Mouse (Mus musculus): ENCODE measurements around the gene Acp5.
"Not testable (repeated sequence)": the region's sequence is repeated elsewhere in the genome, so short reads cannot be mapped to it uniquely, and the experiment has no call there.

Acp5 gene

DNA sequence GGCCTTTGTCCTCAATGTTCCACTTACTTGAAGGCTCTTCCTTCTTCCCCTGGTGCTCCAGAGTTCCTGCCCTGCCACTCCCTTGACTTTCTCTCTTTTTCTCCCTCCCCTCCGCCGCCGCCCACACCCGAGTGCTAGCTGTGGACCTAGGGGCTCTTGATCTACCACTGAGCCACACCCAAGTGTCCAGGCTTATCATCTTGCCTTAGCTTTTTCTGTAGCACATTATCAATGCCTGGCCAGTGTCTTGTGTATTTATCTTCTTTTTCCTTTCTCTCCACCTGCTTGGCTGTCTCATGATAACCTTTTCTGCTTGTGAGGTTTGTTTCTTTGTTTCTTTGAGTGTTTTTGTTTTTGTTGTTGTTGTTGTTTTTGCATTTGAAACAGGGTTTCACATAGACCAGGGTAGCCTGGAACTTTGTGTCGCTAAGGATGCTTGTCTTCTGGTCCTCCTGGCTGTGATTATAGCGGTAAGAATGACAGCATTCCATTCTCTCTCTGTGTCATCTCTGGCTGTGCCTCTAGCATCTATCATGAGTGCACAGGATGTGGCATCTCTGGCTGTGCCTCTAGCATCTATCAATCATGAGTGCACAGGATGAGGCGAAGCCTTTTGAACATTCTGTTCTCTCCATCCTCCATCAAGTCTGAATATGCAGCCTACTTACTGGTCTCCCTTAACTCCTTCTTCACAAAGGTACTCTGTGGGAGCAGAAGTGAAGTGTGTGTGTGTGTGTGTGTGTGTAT is at the start of gene Acp5:
Gene Acp5 (minus strand): TSS at position 68 of the 747 bp plus-strand sequence.
- no peak for DNase-seq

DNA sequence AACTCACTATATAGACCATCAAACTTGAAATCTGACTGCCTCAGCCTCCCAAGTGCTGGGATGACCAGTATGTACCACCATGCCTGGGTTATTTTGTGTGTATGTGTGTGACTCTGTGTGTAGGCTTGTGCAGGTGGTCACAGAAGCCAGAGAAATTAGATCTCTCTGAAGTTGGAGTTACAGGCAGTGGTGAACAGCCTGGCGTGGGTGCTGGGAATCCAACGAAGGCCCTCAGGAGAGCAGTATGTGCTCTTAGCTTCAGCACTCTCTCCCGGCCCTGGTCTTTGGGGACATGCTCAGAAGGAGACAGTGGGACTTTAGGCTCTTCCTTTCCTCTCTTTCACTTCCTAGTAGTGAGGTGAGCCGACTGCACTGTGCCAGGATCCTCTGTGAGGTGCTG is 36.8 kb upstream of the Acp5 start:
- no peak for DNase-seq

GRCm38 (mm10) chr9:22169327-22169726 is 33.8 kb upstream of the Acp5 start:
- DNase-seq: no peak

GRCm38 (mm10) chr9:22167751-22168150 is 32.2 kb upstream of the Acp5 start:
- DNase-seq: no peak

DNA sequence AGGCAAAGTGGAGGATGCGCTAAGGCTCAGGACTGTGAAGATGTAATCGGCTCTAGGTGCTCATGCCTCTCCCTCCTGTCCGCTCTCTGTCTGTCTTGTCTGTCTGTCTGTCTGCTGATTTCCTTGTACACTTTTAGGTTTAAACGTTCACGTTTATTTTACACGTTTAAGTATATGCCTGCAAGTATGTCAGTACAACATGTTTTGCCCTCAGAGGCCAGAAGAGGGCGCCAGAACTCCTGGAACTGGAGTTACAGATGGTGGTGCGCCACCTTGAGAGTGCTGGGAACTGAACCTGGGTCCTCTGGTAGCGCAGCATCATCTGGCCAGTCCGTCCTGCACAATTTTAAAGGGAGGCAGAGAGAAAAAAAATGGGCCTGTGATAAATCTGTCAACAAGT is 31.2 kb upstream of the Acp5 start:
- peak in 1 of 2 experiments; percentile 20 for DNase-seq

GRCm38 (mm10) chr9:22165964-22166363 is 30.5 kb upstream of the Acp5 start:
- no peak for DNase-seq

DNA sequence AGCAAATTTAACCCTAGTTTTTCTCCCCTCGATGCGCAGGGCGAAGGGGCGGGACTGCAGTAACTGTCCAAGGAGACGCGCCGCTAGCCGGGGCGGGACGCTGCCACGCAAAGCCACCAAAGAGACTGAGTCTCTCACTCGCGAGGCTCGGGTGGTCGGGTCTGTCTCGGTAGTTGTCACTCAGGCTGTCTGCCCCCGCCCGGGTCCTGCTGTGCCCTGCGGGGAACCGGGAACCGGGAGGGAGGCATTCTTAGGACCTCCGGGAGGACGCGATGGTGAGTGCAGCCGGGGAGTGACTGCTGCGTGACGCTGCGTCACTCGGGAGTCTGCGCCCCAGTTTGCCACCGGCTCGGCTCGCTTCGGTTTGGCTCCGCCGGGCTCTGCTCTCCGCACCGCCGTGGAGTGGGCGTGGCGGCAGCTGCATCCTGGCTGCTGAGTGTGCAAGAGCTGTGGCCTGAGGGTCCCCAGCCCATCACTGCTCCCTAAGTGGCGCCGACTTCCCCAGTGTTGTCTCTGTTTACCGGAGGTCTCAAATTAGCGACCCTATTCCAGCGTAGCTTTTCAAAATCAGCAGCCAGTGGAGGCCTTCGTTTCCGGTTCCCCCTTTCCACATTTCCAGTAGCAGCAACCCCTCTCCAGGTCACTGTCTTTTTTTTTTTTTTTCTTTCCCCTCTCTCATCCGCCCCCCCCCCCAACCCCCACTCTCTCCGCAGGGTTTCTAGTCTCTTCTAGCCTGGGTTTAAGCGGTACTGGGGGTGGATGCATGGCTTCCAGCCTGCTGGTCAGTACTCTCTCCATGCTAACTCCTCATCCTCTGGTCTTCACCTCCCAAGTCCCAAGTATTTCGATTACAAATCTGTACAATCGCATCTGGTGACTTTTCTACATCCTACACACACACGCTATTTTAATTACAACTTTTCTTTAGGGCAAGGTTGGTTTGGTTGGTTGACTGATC is 29.5 kb upstream of the Acp5 start:
- DNase-seq: peak; percentile 60 to 70

DNA sequence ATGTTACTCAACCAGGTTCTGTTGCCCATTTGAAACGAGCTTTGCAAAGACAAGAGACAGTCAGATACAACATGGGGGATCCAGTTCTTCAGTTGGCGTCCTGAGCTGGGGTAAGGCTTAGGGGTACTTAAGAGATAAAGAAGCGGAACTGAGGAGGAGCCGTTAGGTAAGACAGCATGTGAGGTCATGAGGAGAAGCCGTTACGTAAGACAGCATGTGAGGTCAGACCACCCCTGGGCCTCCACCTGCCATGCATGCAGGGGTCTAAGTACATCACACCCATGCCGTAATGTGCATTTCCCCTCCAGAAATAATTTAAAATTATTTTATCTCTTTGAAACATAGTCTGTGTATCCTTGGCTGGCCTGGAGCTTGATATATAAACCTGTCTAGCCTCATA is 27.4 kb upstream of the Acp5 start:
- DNase-seq: no peak

DNA sequence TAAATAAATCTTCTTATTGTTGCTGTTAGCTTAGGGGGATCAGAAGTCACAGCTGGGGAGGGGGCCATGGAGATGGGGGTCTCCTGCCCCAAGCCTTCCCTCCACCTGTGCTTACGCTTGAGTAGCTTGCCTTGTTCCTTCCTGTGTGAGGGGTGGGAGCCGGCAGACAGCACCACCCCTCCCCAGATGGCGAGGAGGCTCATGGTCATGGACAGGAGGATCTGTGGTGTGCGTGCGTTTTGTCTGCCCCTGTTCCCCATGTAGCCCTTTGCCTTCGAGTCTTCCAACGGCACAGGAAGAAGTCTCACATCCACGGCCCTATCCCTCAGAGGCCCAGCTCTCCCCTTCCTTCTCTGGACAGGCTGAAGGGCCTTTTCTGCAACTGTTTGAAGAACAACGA is 26.8 kb upstream of the Acp5 start:
- no peak for DNase-seq

DNA sequence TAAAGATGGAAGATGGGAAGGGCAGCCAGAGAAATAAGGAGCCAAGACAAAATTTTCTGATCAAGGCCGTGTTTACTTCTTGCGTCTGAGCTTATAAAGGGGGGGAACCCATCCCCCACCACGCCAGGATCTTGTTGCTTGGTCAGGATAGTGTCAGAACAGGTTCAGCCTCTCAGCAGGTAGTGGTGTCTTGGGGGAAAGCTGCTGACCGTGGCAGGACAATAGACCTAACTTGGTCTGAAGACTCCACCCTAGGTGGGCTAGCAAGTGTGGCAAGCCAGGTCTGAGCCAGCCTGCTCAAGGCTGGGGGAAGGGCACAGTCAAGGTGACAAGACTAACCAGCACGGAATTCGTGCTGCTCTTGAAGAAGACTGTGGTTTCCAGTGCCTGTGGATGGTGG is 25.8 kb upstream of the Acp5 start:
- DNase-seq: no peak

- DNase-seq: no peak
Observed at GRCm38 (mm10) chr9:22157516-22158265, 22.2 kb upstream of the Acp5 start.

DNA sequence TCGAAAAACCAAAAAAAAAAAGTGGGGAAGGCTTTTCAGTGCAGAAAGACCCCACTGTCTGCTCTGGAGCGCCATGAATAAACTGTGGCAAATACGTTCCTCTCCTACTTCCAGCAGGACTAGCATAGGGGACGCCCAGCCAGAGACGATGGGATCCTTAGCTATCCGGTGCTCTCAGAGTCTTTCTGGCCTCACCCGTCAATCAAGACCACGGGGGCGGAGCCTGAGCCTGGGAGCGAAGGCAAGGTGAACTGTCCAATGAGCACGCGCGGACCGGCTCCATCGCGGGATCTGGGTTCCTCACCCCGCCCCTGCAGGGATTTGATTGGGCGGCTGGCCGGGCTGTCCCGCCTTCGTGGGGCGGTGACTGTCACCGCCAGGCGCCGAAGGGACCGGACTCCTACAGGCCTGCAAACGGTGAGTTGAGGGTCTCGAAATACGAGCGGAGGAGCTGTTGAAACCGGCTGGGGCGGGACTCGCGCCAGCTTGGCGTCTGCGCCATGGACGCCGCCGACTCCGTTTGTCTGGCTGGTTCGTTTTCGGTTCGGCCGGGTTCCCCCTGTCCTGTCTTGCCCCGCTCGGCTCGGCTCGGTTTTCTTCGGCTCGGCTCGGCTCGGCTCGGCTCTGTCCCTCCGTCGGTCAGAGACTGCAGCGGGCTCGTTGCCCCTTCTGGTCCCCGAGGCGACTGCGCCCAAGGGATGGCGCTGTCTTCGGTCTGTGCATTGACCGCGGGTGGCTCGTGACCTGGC is 21.2 kb upstream of the Acp5 start, which contains the start of gene Pigyl:
Gene Pigyl (plus strand): TSS at position 350 of the 749 bp plus-strand sequence.
- DNase-seq: peak; percentile 100

DNA sequence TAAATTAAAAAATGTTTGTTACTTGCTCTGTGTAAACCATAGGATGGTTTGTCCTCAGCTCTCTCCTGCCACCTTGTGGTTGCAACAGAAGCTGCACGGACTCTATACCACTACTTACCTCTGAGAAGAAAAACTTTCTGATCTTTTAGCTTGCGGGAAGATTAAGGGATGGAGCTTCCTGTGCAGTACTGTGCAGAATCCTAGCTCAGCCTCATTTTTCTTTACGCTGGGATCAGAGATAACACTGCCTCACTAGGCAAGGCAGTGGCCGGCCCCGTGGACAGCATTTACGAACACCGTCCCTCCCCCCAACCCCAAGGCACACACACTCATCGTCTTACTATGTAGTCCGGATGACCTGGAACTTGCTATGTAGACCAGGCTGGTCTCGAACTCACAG is 20.1 kb upstream of the Acp5 start:
- DNase-seq: peak; percentile 80 to 84

- no peak for DNase-seq
Observed at GRCm38 (mm10) chr9:22153810-22154209, 18.3 kb upstream of the Acp5 start.

DNA sequence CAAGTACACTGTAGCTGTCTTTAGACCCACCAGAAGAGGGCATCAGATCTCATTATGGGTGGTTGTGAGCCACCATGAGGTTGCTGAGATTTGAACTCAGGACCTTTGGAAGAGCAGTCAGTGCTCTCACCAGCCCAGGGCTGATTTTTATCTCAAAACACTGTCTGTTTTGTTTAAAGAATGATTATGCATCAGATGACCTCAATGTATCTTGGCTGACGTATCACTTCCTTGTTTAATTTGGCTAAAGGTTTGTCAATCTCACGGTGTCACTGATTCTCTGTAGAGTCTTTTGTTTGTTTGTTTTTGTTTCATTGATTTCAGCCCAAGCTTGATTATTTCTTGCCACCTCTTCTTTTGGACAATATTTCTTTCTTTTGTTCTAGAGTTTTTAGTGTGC is 15.4 kb upstream of the Acp5 start:
- no peak for DNase-seq

DNA sequence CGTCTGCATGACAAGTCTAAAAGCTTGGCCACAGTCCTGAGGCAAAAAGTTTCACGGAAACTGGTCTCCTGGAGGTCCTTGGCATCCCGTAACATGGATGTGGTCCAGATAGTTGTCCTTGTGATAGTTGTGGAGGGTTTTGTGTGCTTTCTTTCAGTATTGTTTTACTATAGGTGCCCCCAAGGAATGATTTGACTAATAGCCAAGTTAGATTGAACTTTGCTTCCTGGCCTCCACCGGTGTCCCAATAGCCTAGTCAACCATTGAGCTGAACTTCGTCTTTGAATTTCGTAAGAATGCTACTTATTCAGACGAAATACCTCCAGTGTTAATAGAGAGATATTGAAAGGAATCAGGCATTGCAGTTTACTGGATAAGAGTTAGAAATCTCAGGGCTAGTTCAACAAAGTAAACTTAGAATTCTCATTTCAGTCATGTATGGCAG is 14.8 kb upstream of the Acp5 start:
- not testable (repeated sequence) for DNase-seq

DNA sequence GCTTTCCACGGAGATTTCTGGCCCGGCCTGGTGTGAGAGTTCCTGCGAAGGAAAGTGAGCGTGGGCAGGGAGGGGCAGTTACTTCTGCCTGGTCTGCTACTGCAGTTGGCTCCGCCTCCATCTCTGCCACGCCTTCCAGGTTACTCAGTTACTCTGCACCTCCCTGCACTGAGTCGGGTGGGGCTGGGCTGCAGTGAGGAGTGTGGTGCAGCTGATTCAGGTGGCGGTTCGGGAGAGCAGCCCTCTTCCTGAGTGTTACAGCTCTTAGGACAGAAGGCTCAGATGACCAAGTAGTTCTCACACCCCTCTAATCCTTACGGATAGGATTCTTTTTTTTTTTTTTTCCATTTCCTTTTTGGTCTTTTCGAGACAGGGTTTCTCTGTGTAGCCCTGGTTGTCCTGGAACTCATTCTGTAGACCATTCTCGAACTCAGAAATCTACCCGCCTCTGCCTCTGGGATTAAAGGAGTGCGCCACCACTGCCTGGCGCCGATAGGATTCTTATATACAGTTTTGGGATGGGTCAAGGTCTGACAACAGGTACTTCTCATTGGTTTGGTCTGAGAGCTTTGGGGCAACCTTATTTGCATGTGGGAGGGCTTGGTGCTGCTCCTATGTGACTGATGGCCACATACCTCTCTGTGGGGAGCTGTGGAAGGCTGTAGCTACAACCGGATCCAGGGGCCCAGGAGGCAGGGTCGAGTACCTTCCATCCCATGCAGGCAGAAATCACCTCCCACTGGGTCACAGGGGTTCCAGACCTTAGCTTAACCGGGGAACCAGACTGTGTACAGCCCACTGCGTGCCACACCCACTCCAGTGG is 14.1 kb upstream of the Acp5 start:
- DNase-seq: no peak

- no peak for DNase-seq
Observed at GRCm38 (mm10) chr9:22144304-22144965, 8.9 kb upstream of the Acp5 start.

DNA sequence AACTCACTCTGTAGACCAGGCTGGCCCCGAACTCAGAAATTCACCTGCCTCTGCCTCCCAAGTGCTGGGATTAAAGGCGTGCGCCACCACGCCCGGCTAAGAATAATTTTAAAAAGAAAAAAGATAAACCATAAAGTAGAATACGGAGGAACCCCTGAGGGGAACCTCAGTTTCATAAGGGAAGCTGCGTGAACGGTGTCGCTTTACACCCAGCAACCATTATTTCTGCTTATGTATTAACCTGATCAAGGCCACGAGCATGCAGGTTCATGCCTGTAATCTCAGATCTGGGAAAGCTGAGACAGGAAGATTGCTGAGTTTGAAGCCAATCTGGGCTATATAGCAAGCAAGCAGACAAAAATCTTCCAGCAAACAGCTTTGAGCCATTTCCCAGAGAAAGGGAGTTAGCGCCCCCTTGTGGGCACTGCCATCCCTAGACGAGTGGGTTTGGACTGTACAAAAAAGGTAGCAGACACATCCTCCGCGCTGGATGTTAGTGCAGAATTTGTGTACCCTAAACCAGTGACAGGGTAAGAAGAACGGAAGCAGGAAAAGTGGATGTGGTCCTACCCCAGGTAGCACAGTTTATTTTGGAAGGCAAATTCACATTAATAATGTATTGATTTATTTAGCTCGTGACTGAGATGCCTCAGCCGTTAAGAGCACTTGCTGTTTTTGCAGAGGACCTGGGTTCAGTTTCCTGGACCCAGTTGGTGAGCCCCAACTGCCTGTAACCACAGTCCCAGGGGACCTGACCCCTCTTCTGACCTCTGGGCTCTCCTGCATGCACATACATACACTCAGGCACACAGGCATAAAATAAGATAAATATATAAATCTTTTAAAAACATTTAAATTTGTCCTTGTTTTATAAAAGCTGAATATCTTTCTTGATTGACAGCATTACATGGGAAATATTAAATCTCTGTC is 7.9 kb upstream of the Acp5 start:
- DNase-seq: peak; percentile 93 to 94

DNA sequence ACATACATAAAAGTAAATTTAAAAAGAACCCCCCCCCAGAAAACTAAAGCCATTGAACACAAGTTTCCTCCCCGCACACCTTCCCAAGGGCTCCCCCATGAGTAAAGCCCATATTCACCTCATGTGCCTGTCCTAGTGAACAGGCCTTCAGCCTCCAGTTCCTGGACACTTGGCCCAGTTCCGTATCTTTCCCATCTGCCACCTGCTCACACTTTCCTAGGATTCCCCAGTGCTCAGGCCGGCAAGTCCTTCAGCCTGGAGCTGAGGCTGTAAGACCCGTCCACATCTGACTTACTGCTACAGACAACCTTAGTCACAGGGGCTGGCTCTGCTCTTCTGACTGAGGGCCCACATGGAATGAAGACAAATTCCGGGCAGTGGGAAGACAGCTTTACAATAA is 4.2 kb upstream of the Acp5 start:
- no peak for DNase-seq
